Mouse (Mus musculus) thymus, postnatal 10 days (tissue): ENCODE results near the gene Stk10.
A peak's percentile ranks its signal among the peaks of the same experiment; 100 is the strongest.
"Not testable (repeated sequence)": the region's sequence is repeated elsewhere in the genome, so short reads cannot be mapped to it uniquely, and the experiment has no call there.

Experiments
- DNase-seq, 2 experiments: peaks; one replicate each; pipeline ENCODE4 v3.0.0; 2021; ENCODE audit warnings: low spot score in 2 of 2

Stk10 gene

GRCm38 (mm10) chr11:32532765-32533481 is at the start of gene Stk10:
Stk10 (plus strand) TSS chr11:32533305.
- peak; percentile 92 to 93 for DNase-seq

GRCm38 (mm10) chr11:32485290-32485689 is 47.8 kb upstream of the Stk10 start:
- no peak for DNase-seq

- DNase-seq, result peak in 1 of 2 experiments; percentile 5
Measured at GRCm38 (mm10) chr11:32486621-32487020, 46.5 kb upstream of the Stk10 start.

GRCm38 (mm10) chr11:32487501-32487900 is 45.6 kb upstream of the Stk10 start:
- no peak for DNase-seq

- DNase-seq, result no peak
Measured at GRCm38 (mm10) chr11:32488344-32488743, 44.8 kb upstream of the Stk10 start.

- DNase-seq, result no peak
Measured at GRCm38 (mm10) chr11:32488808-32489670, 44.1 kb upstream of the Stk10 start.

GRCm38 (mm10) chr11:32491079-32491478 is 42.0 kb upstream of the Stk10 start:
- no peak for DNase-seq

GRCm38 (mm10) chr11:32493312-32493711 is 39.8 kb upstream of the Stk10 start:
- DNase-seq, result no peak

GRCm38 (mm10) chr11:32495283-32495682 is 37.8 kb upstream of the Stk10 start:
- DNase-seq, result no peak

- no peak for DNase-seq
Measured at GRCm38 (mm10) chr11:32498757-32499535, 34.2 kb upstream of the Stk10 start.

- DNase-seq, result no peak
Measured at GRCm38 (mm10) chr11:32499931-32500330, 33.2 kb upstream of the Stk10 start.

- no peak for DNase-seq
Measured at GRCm38 (mm10) chr11:32503711-32504110, 29.4 kb upstream of the Stk10 start.

GRCm38 (mm10) chr11:32505091-32505739 is 27.9 kb upstream of the Stk10 start:
- DNase-seq, result no peak

- no peak for DNase-seq
Measured at GRCm38 (mm10) chr11:32510930-32511329, 22.2 kb upstream of the Stk10 start.

GRCm38 (mm10) chr11:32514853-32515252 is 18.3 kb upstream of the Stk10 start:
- DNase-seq, result not testable (repeated sequence)

- DNase-seq, result no peak
Measured at GRCm38 (mm10) chr11:32516091-32516490, 17.0 kb upstream of the Stk10 start.

GRCm38 (mm10) chr11:32516916-32517712 is 16.0 kb upstream of the Stk10 start:
- DNase-seq, result no peak

GRCm38 (mm10) chr11:32518770-32519169 is 14.3 kb upstream of the Stk10 start:
- DNase-seq, result no peak

GRCm38 (mm10) chr11:32519354-32519753 is 13.8 kb upstream of the Stk10 start:
- DNase-seq, result no peak

- no peak for DNase-seq
Measured at GRCm38 (mm10) chr11:32521246-32521645, 11.9 kb upstream of the Stk10 start.
